ENCODE assay signal across 8 mouse cellular contexts in genomic region chr5:149184844-149185186, GRCm38 (mm10). TPM values are rescaled to one million over a fixed set of nuclear protein-coding genes. Genes with fewer than 3 reads are reported as not detected.
DNase-seq lines count a peak whose midpoint lies in the region; ATAC-seq and TF ChIP-seq lines count a peak whose summit lies in the region.

No protein-coding gene starts in this region.

- H3K4me3 ChIP-seq in thymus, adult 2 months (ENCODE audit: control insufficient read depth, insufficient read depth, low read length) = peak overlapping the region; percentile 89
- peak overlapping the region; percentile 95 for H3K4me3 ChIP-seq in macrophage (ENCODE audit: inconsistent target)

- peaks cover 59% of the 10 kb centered on the region for H3K79me2 ChIP-seq in macrophage (ENCODE audit: inconsistent target)

- no peak for TF ChIP-seq POLR2A in thymus, adult 2 months (IDR thresholded peaks at IDR 0.05; ENCODE audit: control insufficient read depth, extremely low read depth, insufficient read depth, low read length, poor library complexity)

- H3K36me3 ChIP-seq in thymus, adult 2 months (ENCODE audit: control insufficient read depth, insufficient read depth, low read length) = peaks cover 10% of the 10 kb centered on the region
- peaks cover 16% of the 10 kb centered on the region for H3K36me3 ChIP-seq in macrophage (ENCODE audit: inconsistent target)

- peaks cover 3% of the 10 kb centered on the region for H3K4me1 ChIP-seq in thymus, adult 2 months (replicated peaks; ENCODE audit: control insufficient read depth, insufficient read depth, low read length)

- DNase-seq in adrenal gland, postnatal 10 days = peak; percentile 66
- no peak for DNase-seq in adrenal gland, adult (ENCODE audit: inconsistent age in 2 of 2, low spot score in 1 of 2)
- peak; percentile 69 for DNase-seq in thymus, adult 2 months
- no peak for DNase-seq in thymus, postnatal 25 days
- peak; percentile 58 to 70 for DNase-seq in kidney, postnatal 4 days
- peak; percentile 71 for DNase-seq in testis, postnatal 10 days (ENCODE audit: low spot score)

- peak overlapping the region; percentile 98 for H3K27ac ChIP-seq in thymus, adult 2 months (ENCODE audit: control insufficient read depth, insufficient read depth, low read length)
- peak overlapping the region; percentile 92 for H3K27ac ChIP-seq in macrophage

- TF ChIP-seq CTCF in thymus, adult 2 months (IDR thresholded peaks at IDR 0.05; ENCODE audit: borderline replicate concordance, control insufficient read depth, extremely low read depth, insufficient read depth, low read length, poor library complexity) = no peak

- peak; percentile 36 for ATAC-seq in granulocyte monocyte progenitor cell, adult 5-6 weeks (replicated peaks; ENCODE audit: poor library complexity, severe bottlenecking)

- no peaks in the 10 kb centered on the region for H3K27me3 ChIP-seq in thymus, adult 2 months (ENCODE audit: control insufficient read depth, insufficient read depth, low read length)

- under 1% methylated on average over 20 of the region's 20 CpGs for WGBS in thymus, adult 2 months
- WGBS in macrophage (ENCODE audit: missing documents) = under 1% methylated on average over 20 of the region's 20 CpGs

RNA-seq across cellular contexts. Expression of gene Hmgb1, which starts 0.5 kb away (rescaled TPM):
- 100 to 1,000 TPM; 186 to 230 TPM for total RNA-seq in adrenal gland, postnatal 10 days (2021)
- 107 and 133 TPM in 2 replicates for polyA plus RNA-seq in thymus, adult 2 months (2012; rRNA removed)
- 758 and 1,067 TPM in 2 replicates for total RNA-seq in granulocyte monocyte progenitor cell, adult 5-6 weeks (2014; fragmentation: Nextera tagmentation)
- total RNA-seq in granulocyte monocyte progenitor cell, adult 5-6 weeks (2017) = 985 and 1,480 TPM in 2 replicates
- 100 to 1,000 TPM in 5 of 26 experiments, 10 to 100 TPM in 21; 13.6 to 133 (median 39.9) TPM for total RNA-seq in macrophage (2018; cell fraction: chromatin; rRNA removed)
- total RNA-seq in macrophage (2018; cell fraction: cytosol; rRNA removed) = 100 to 1,000 TPM; 121 to 231 (median 151) TPM
- total RNA-seq in macrophage (2018; cell fraction: nucleus; rRNA removed) = 100 to 1,000 TPM in 8 of 26 experiments, 10 to 100 TPM in 18; 30.3 to 192 (median 57.9) TPM
- polyA plus RNA-seq in macrophage (2018) = 165 to 414 TPM (median 209 TPM) in 3 replicates

RNA-seq across cellular contexts. Expression of gene Uspl1, which starts 0.7 kb away (rescaled TPM):
- 10 to 100 TPM; 29.1 to 30.9 TPM for total RNA-seq in adrenal gland, postnatal 10 days (2021)
- polyA plus RNA-seq in thymus, adult 2 months (2012; rRNA removed) = 46.2 and 51.7 TPM in 2 replicates
- total RNA-seq in granulocyte monocyte progenitor cell, adult 5-6 weeks (2014; fragmentation: Nextera tagmentation) = 23.7 and 47.8 TPM in 2 replicates
- 33.7 and 34.6 TPM in 2 replicates for total RNA-seq in granulocyte monocyte progenitor cell, adult 5-6 weeks (2017)
- total RNA-seq in macrophage (2018; cell fraction: chromatin; rRNA removed) = 100 to 1,000 TPM in 8 of 26 experiments, 10 to 100 TPM in 18; 23.4 to 127 (median 81.0) TPM
- total RNA-seq in macrophage (2018; cell fraction: cytosol; rRNA removed) = 10 to 100 TPM in 21 of 26 experiments, 1 to 10 TPM in 5; 6.3 to 20.5 (median 13.7) TPM
- total RNA-seq in macrophage (2018; cell fraction: nucleus; rRNA removed) = 10 to 100 TPM; 15.1 to 86.5 (median 45.1) TPM
- polyA plus RNA-seq in macrophage (2018) = 9.2 to 15.6 TPM (median 10.6 TPM) in 3 replicates

Comparison
In these comparisons a context has a peak if more than half of its experiments do, and no peak if none do; other contexts are left out.
1. DNase-seq: peak in adrenal gland, postnatal 10 days (single experiment), thymus, adult 2 months (single experiment), kidney, postnatal 4 days (2 of 2) and testis, postnatal 10 days (single experiment); none in adrenal gland, adult (0 of 2) and thymus, postnatal 25 days (single experiment).